Mouse (Mus musculus) urinary bladder, postnatal 4 days (tissue): ENCODE results near the gene 2310030G06Rik.

Source experiments
- DNase-seq, 2 experiments: peaks; one replicate each; pipeline ENCODE4 v3.0.0; 2021 to 2022; ENCODE audit warnings: low spot score in 2 of 2

Gene 2310030G06Rik

GRCm38 (mm10) chr9:50700921-50701691 is 45.2 kb downstream of the 2310030G06Rik start:
- no peak for DNase-seq

GRCm38 (mm10) chr9:50698418-50699409 is 47.6 kb downstream of the 2310030G06Rik start:
- no peak for DNase-seq

GRCm38 (mm10) chr9:50697706-50698041 is 48.7 kb downstream of the 2310030G06Rik start:
- peak; percentile 68 to 74 for DNase-seq

DNA sequence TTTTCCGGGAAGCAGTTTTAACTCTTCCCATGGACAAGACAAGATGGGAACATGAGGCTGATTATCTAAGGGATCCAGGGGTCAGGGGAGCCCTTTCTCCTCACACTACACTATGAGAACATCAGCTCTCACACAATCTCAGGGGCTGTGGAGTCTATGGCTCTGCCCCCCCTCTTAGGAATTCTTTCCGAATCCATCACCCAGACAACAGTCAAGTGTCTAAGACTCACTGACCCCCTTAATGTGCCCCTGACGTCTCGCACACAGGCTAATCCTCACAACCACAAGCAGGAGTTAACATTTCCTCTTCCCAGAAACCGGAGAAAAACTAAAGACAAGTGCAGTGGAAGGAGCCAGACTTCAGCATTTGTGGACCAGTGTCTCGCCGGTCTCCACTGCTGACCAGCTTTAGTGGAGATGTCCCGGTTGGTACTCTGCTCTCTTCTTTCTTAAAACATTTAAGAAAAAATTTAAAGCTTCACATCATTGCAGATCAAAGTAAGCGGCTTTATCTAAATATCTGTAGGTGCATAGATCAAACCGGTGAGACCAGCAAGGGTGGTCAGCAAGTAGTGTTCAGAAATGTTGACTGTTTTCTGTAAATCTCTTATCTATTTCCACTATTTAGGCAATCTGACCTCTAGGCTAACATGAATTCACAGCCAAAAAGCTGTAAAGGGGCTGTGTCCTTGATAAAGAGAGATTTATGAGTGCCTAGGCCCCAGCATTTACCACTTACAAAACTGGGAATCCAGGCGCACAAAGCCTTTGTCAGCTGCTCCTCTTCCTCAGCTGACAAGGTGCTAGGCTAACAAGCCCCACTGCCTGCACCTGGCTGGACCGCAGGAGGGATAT is 49.3 kb downstream of the 2310030G06Rik start:
- no peak for DNase-seq

DNA sequence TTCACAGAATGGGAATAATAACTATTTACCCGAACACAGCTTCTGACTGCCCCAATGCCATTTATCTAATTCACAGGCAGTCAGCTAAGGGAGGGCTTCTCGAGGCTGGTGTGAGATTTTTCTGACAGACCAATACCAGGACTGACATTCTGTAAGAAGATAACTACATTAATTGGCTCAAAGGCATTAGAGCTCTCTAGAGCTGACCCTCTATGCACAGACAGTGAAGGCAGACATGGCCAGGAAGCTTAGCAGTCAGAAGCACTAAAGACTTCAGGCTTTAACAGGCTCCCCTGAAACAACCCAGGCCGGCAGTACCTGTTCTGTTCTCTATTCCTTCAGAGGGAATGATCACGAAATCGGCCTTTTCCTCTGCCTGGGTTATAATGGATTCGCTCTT is 51.2 kb downstream of the 2310030G06Rik start:
- no peak for DNase-seq

DNA sequence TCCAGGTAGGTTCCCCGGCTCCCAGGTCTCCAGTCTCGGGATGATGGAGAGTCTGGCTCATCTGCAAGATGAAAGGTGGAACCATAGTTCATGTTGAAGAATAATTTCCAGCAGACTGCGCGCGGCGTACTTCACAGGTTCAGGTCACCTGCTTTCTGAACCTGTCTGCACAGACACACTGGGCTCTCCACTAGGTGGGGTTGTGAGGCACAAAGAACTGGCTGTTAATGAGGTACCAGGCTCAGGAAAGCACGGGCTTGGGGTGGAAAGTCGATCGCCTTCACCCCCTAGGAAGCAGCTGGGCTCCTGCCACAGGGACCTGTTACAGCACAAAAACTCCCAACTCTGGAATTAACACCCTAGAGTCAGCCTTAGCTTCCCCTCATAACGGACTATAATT is 52.7 kb downstream of the 2310030G06Rik start:
- peak in 1 of 2 experiments; percentile 64 for DNase-seq

DNA sequence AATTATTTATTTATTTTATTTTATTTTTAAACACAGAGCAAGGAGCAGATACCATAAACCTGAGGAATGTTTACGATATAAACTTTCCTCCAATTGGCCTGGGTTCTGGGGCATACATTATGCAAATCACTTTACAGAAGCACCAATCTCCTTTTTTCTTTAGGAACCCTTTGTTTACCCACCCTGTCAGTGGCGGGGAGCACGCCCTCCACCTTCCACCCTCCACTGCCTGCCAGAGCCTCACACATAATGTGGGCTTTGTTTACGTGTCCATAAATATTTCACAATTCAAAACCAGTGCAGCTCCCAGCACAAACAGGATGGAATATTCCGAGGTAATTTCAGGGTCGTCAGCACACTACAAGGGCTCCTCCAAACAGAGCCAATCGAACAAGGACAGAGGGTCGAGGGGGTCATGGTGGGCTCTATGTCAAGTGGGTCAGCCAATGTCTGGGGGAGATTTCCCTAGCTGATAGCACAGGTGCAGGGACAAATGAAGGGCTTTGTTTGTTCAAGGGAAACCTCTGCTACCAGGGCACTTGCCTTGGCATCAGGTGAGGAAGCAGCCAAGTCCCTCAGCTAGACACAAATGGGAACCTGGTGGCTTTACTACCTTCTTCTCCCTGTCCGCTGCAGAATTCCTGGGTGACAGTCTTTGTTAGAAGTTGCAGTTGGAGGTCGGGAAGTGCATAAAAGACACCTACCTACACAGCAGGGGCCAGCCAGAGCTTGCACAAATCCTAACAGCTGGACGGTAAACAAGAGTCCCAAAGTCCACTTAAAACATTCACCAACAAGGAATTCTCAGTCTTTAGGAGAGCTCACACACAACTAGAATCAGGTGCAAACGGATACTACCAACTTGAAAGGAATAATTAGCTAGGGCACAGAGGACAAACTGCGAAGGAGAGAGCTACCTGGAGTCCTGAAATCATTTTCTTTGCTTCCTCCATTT is 53.4 kb downstream of the 2310030G06Rik start:
- DNase-seq = no peak
